ENCODE assay signal across 7 mouse cellular contexts in the genomic region with DNA sequence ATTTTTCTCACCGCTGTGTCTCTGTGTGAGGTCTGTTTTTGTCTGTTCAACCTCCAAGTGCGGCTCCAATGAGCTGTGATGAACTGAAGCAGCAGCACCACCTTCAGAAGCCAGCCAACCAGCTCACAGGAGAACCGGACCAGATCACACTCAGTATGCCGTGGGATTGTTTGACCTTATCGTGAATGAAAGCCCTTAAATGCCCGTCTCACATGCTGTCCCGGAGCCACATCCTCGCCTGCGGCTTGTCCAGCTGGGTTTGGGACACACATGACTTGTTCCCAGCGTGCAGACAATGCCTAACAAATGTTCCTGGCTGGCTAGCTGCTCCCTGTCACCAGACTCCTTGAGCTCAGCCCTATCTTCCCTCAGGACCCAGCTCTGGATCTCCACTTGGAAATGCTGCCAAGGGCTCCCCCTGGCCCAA. TPM values are rescaled to one million over a fixed set of nuclear protein-coding genes. Genes with fewer than 3 reads are reported as not detected.
A peak's percentile ranks its signal among the peaks of the same experiment; 100 is the strongest.
DNase-seq lines count a peak whose midpoint lies in the region; ATAC-seq lines count a peak whose summit lies in the region.

No protein-coding gene starts in this region.

- peak; percentile 36 to 39 for DNase-seq in B cell, adult 2 months
- DNase-seq in gastrocnemius, postnatal 14 days: peak; percentile 44
- no peak for DNase-seq in intestine, embryonic 14.5 days (ENCODE audit: low spot score)
- DNase-seq in natural killer cell, adult 2 months (ENCODE audit: low spot score in 2 of 2): no peak

- no peak overlapping the region for H3K4me3 ChIP-seq in intestine, embryonic 14.5 days (ENCODE audit: low read depth, low read length)
- H3K4me3 ChIP-seq in midbrain, embryonic 15.5 days: no peak overlapping the region

- H3K4me2 ChIP-seq in intestine, embryonic 14.5 days (ENCODE audit: low read length): no peak overlapping the region
- no peak overlapping the region for H3K4me2 ChIP-seq in midbrain, embryonic 15.5 days

- H3K27ac ChIP-seq in intestine, embryonic 14.5 days (ENCODE audit: low read depth): peak overlapping the region; percentile 35; the same call in 1 of the 2 replicates
- peak overlapping the region; percentile 42 for H3K27ac ChIP-seq in midbrain, embryonic 15.5 days

- no peaks in the 10 kb centered on the region for H3K9me3 ChIP-seq in intestine, embryonic 14.5 days (ENCODE audit: control insufficient read depth, low read length)
- H3K9me3 ChIP-seq in midbrain, embryonic 15.5 days: no peaks in the 10 kb centered on the region

- H3K9ac ChIP-seq in intestine, embryonic 14.5 days (ENCODE audit: low read length): no peak overlapping the region
- H3K9ac ChIP-seq in midbrain, embryonic 15.5 days: no peak overlapping the region

- intact Hi-C loops in gastrocnemius, postnatal 14 days (cut with DNase I; ENCODE audit: low total_unique reads): no loop called here

- H3K4me1 ChIP-seq in intestine, embryonic 14.5 days (replicated peaks; ENCODE audit: control insufficient read depth, insufficient read depth, low read length): peaks cover 23% of the 10 kb centered on the region
- peaks cover 29% of the 10 kb centered on the region for H3K4me1 ChIP-seq in midbrain, embryonic 15.5 days

- H3K36me3 ChIP-seq in intestine, embryonic 14.5 days (ENCODE audit: control insufficient read depth, insufficient read depth, low read length): no peaks in the 10 kb centered on the region
- H3K36me3 ChIP-seq in midbrain, embryonic 15.5 days (replicated peaks): no peaks in the 10 kb centered on the region

- peak; percentile 41 for ATAC-seq in cerebellum, adult (ENCODE audit: insufficient number of reproducible peaks, low FRiP score, low TSS enrichment)
- ATAC-seq in intestine, embryonic 14.5 days (replicated peaks; ENCODE audit: low FRiP score, low TSS enrichment, low read depth): no peak
- no peak for ATAC-seq in midbrain, embryonic 15.5 days (replicated peaks)
- ATAC-seq in megakaryocyte progenitor cell, adult 5-6 weeks (replicated peaks; ENCODE audit: poor library complexity): no peak

- 36% methylated on average over 10 of the region's 10 CpGs for WGBS in intestine, embryonic 14.5 days
- WGBS in midbrain, embryonic 15.5 days: 23% methylated on average over 10 of the region's 10 CpGs

- H3K27me3 ChIP-seq in intestine, embryonic 14.5 days (replicated peaks; ENCODE audit: control insufficient read depth, insufficient read depth, low read length): no peaks in the 10 kb centered on the region
- no peaks in the 10 kb centered on the region for H3K27me3 ChIP-seq in midbrain, embryonic 15.5 days (replicated peaks)

RNA-seq across cellular contexts. Expression of gene Ier5, which starts 47.7 kb away (rescaled TPM):
- 1 to 10 TPM; 4.6 to 6.4 TPM for total RNA-seq in gastrocnemius, postnatal 14 days (2021)
- 6.0 and 6.7 TPM in 2 replicates for polyA plus RNA-seq in intestine, embryonic 14.5 days (2014; fragmentation: Nextera tagmentation; extraction: Ambion mirVana)
- polyA plus RNA-seq in midbrain, embryonic 15.5 days (2015; fragmentation: Nextera tagmentation; extraction: Ambion mirVana): 7.2 and 9.4 TPM in 2 replicates
- 6.8 and 12.1 TPM in 2 replicates for total RNA-seq in megakaryocyte progenitor cell, adult 5-6 weeks (2015)
- 5.1 and 5.7 TPM in 2 replicates for total RNA-seq in megakaryocyte progenitor cell, adult 5-6 weeks (2017)

Comparison
In these comparisons a context has a peak if more than half of its experiments do, and no peak if none do; other contexts are left out.
1. DNase-seq: peak in B cell, adult 2 months (2 of 2) and gastrocnemius, postnatal 14 days (single experiment); none in intestine, embryonic 14.5 days (single experiment) and natural killer cell, adult 2 months (0 of 2).